ENCODE assay signal across 18 mouse cellular contexts in the genomic region with DNA sequence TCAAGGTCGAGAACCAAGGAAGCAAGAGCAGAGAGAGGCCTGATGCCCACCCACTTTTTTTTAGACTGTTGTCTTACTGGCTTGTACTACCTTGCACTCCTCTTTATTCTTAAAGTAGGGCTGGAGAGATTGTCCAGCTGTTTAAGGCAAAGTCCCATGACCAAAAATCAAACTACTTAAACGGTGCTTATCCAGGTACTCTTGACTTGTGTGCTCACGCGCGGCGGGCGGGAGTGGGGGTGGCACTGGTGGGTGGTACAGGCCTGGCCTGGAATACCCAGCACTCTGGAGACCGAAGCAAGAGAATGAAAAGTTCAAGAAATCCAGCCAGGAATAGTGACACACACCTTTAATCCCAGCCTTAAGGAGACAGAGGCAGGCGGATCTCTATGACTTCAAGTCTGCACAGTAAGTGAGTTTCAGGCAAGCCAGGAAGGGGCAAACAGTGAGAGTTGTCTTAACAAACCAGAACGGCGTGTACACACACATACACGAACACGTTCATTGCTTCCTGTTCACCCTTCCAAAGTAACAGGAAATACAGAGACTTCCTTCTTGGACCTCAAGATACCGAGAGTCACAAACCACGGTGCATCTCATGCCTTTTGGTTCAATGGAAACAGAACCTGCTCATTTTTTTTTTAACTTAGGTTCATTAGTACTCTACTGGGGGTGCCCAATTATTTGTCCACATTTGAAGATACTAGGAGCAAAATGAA. TPM values are rescaled to one million over a fixed set of nuclear protein-coding genes. Genes with fewer than 3 reads are reported as not detected.
DNase-seq lines count a peak whose midpoint lies in the region; ATAC-seq and TF ChIP-seq lines count a peak whose summit lies in the region.
"Had no signal": no experiment of that assay in that cellular context is flagged by ENCODE, and none has a peak within 500 bp of the region (broad histone marks: within the 10 kb centered on the region; RNA-seq: fewer than 3 reads in every experiment).

No protein-coding gene starts in this region.

- DNase-seq in 416B (ENCODE audit: low read depth) = peak; percentile 70
- peak; percentile 56 for DNase-seq in lung, postnatal 0 days (ENCODE audit: low spot score)
- no peak for DNase-seq in urinary bladder, adult 18-20 months (ENCODE audit: low spot score in 2 of 2)
- DNase-seq in left cerebral cortex, postnatal 36 days (ENCODE audit: low spot score in 2 of 2) = no peak
- DNase-seq in neural tube, embryonic 10.5 days (ENCODE audit: extremely low spot score, low spot score) = no peak
- DNase-seq: adrenal gland, adult 2 months; cerebellum, adult 11 months; cerebellum, adult 9-10 months; cerebellum, postnatal 25 days; heart, adult 2 months had no signal

- no peaks in the 10 kb centered on the region for H3K9me3 ChIP-seq in lung, postnatal 0 days (ENCODE audit: low read length)
- H3K9me3 ChIP-seq: embryonic facial prominence, embryonic 13.5 days; heart, embryonic 15.5 days; hindbrain, embryonic 15.5 days had no signal

- H3K27ac ChIP-seq in lung, postnatal 0 days (ENCODE audit: low read length) = no peak overlapping the region
- H3K27ac ChIP-seq: embryonic facial prominence, embryonic 13.5 days; heart, adult 2 months; heart, embryonic 15.5 days; hindbrain, embryonic 15.5 days had no signal

- H3K9ac ChIP-seq in lung, postnatal 0 days (replicated peaks; ENCODE audit: low read depth) = no peak overlapping the region
- H3K9ac ChIP-seq: embryonic facial prominence, embryonic 13.5 days; heart, embryonic 15.5 days; hindbrain, embryonic 15.5 days had no signal

- intact Hi-C loops in left cerebral cortex, postnatal 36 days (cut with DNase I) = no loop called here

- no peak overlapping the region for H3K4me3 ChIP-seq in lung, postnatal 0 days (ENCODE audit: low read depth, low read length)
- H3K4me3 ChIP-seq: embryonic facial prominence, embryonic 13.5 days; heart, adult 2 months; heart, embryonic 15.5 days; hindbrain, embryonic 15.5 days had no signal

- H3K27me3 ChIP-seq in lung, postnatal 0 days (replicated peaks; ENCODE audit: insufficient read depth, low read length) = no peaks in the 10 kb centered on the region
- H3K27me3 ChIP-seq: embryonic facial prominence, embryonic 13.5 days; hindbrain, embryonic 15.5 days had no signal

- no peaks in the 10 kb centered on the region for H3K4me1 ChIP-seq in lung, postnatal 0 days (ENCODE audit: insufficient read depth, low read depth, low read length)
- H3K4me1 ChIP-seq: embryonic facial prominence, embryonic 13.5 days; hindbrain, embryonic 15.5 days had no signal

- TF ChIP-seq CTCF in lung, postnatal 0 days (IDR thresholded peaks at IDR 0.05) = no peak

- TF ChIP-seq EP300 in lung, postnatal 0 days (IDR thresholded peaks at IDR 0.05) = no peak

- WGBS in lung, postnatal 0 days = 56% methylated on average over 15 of the region's 15 CpGs

- no peaks in the 10 kb centered on the region for H3K36me3 ChIP-seq in lung, postnatal 0 days (ENCODE audit: insufficient read depth, low read length)
- H3K36me3 ChIP-seq: embryonic facial prominence, embryonic 13.5 days; heart, embryonic 15.5 days; hindbrain, embryonic 15.5 days had no signal

- peak; percentile 37; the same call in 1 of the 2 replicates for ATAC-seq in granulocyte monocyte progenitor cell, adult 5-6 weeks (replicated peaks; ENCODE audit: poor library complexity, severe bottlenecking)
- peak; percentile 58 for ATAC-seq in lung, postnatal 0 days
- ATAC-seq in megakaryocyte progenitor cell, adult 5-6 weeks (replicated peaks; ENCODE audit: poor library complexity) = 0 out of 2 replicates have a peak, but pooled peaks have one; percentile 15
- ATAC-seq: forebrain, embryonic 14.5 days; inflammation-experienced regulatory T-cells, adult 6 months had no signal

- no peak overlapping the region for H3K4me2 ChIP-seq in lung, postnatal 0 days (replicated peaks; ENCODE audit: low read depth, low read length)
- H3K4me2 ChIP-seq: embryonic facial prominence, embryonic 13.5 days; heart, embryonic 11.5 days; heart, embryonic 15.5 days; hindbrain, embryonic 15.5 days had no signal

RNA-seq across cellular contexts. Expression of gene Slc52a3, which starts 12.9 kb away (rescaled TPM):
- not detected in 2 replicates for total RNA-seq in granulocyte monocyte progenitor cell, adult 5-6 weeks (2014; fragmentation: Nextera tagmentation)
- not detected in 2 replicates for total RNA-seq in granulocyte monocyte progenitor cell, adult 5-6 weeks (2017)
- polyA plus RNA-seq in lung, postnatal 0 days (2015; fragmentation: Nextera tagmentation; extraction: Ambion mirVana) = 26.0 and 26.7 TPM in 2 replicates
- total RNA-seq in megakaryocyte progenitor cell, adult 5-6 weeks (2015) = 0.22 TPM in 1 of 2 replicates, not detected in the other
- total RNA-seq in megakaryocyte progenitor cell, adult 5-6 weeks (2017) = 0.12 TPM in 1 of 2 replicates, not detected in the other
- total RNA-seq in left cerebral cortex, postnatal 36 days (2021) = 1 to 10 TPM; 2.2 to 3.2 TPM

RNA-seq across cellular contexts. Expression of gene Fam110a, which starts 29.2 kb away (rescaled TPM):
- 14.9 and 17.6 TPM in 2 replicates for total RNA-seq in granulocyte monocyte progenitor cell, adult 5-6 weeks (2014; fragmentation: Nextera tagmentation)
- 3.8 and 8.8 TPM in 2 replicates for total RNA-seq in granulocyte monocyte progenitor cell, adult 5-6 weeks (2017)
- 34.8 and 36.3 TPM in 2 replicates for polyA plus RNA-seq in lung, postnatal 0 days (2015; fragmentation: Nextera tagmentation; extraction: Ambion mirVana)
- 5.6 and 8.2 TPM in 2 replicates for total RNA-seq in megakaryocyte progenitor cell, adult 5-6 weeks (2015)
- total RNA-seq in megakaryocyte progenitor cell, adult 5-6 weeks (2017) = 3.8 and 4.6 TPM in 2 replicates
- 1 to 10 TPM; 7.5 to 8.9 TPM for total RNA-seq in left cerebral cortex, postnatal 36 days (2021)

Comparison
In these comparisons a context has a peak if more than half of its experiments do, and no peak if none do; other contexts are left out.
1. DNase-seq: peak in 416B (single experiment) and lung, postnatal 0 days (single experiment); none in urinary bladder, adult 18-20 months (0 of 2), left cerebral cortex, postnatal 36 days (0 of 2) and neural tube, embryonic 10.5 days (single experiment).
2. Peak in every context shown above with its lines, with median percentiles within 50 percentile points of each other: ATAC-seq.